Mouse (Mus musculus) embryonic fibroblast, embryonic 13.5 days (primary cell): ENCODE measurements at regions not wholly inside any gene's neighbourhood (a gene's known extent, or its start where the extent isn't known, plus 50 kb on each side); places are given as distances from the start of the nearest gene placed in this dataset.

Experiments
- CTCF ChIP-seq: IDR thresholded peaks from 2 replicates; pipeline ENCODE4 v1.5.1; 2011; ENCODE audit warnings: mild to moderate bottlenecking, control low read depth, low read length, moderate library complexity, borderline replicate concordance; ENCODE audit not compliant: insufficient read depth
- POLR2A ChIP-seq: IDR thresholded peaks from 2 replicates; pipeline ENCODE4 v1.6.1; 2011; ENCODE audit warnings: low read depth, mild to moderate bottlenecking, control low read depth, low read length, moderate library complexity

DNA sequence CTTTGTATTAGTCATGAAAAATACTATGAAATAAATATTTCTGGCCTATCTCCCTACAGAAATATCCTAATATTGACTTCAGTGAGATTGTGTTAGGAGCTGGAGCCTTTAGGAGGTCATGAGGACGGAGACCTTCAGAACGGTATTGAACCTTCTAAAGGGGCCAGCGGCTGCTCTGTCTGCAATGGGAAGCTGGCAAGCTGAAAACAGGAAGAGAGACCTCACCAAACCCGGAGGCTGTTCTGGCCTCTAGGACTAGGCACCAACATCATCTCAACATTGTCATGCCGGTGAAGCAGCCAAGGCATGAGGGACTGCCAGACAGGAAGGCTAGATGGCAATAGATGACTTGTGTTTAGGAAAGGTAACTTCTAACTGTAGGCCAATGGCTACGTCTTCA is 56.7 kb upstream of the Atrnl1 start:
- TF ChIP-seq CTCF (no peak), POLR2A (no peak)
